Mouse (Mus musculus): ENCODE data around the gene Tnpo3. TPM values are rescaled to one million over a fixed set of nuclear protein-coding genes. Genes with fewer than 3 reads are reported as not detected.

Tnpo3 gene
- polyA plus RNA-seq (2014; fragmentation: Nextera tagmentation; extraction: Ambion mirVana) = 97.5 and 105 TPM in 2 replicates

DNA sequence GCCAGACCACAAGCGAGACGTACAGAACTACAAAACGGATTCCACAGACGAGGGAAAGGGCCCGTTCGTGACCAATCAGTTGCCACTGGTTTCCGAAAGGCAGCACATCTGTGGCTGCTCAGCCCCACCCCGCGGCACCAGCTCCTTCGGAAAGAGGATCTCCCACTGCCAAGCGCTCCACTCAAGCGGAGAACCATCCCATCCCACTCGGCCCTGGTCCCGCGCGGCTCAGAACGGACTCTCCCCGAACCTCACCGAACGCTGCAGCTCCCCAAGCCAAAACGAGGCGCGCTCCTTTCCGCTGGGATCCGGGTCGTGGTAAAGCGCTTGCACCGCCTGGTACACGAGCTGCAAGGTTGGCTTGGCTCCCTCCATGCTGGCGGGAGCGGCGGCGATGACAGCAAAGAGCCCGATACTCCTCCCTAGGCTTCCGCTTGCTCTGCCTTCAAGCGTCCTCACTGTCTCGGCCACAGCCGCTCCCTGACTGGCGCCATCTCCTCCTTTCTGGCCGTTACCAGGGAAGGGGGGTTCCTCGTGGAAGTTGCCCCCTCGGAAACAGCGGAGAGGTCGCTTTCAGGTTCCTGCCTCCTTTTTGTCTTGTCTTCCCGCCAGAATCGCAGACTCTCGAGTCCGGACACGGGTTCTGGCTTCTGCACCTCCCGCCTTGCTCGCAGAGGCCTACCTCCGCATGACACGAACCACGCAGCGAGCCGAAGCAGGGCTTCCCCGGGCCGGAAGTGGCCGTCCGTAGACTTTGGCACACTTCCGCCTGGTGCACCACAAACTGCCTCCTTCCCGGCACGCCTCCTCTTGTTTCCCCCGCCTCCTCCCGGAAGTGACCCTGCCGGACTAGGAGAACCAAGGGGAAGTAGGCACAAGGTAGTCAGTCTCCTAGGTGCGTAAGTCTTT lies at the start of gene Tnpo3:
Tnpo3 (minus strand) TSS at position 777 of the 909 bp plus-strand sequence.
- Histone ChIP-seq H3K4me2 (ENCODE audit: low read length) (peak within 1 kb of the TSS; percentile 80), H3K27ac (ENCODE audit: low read depth, low read length) (peak within 1 kb of the TSS; percentile 80), H3K27me3 (replicated peaks; ENCODE audit: control insufficient read depth, insufficient read depth, low read length) (no peaks in the 10 kb centered on the region; the same call in 1 of the 2 replicates), H3K4me3 (ENCODE audit: low read depth, low read length) (peak within 1 kb of the TSS; percentile 96), H3K9me3 (replicated peaks; ENCODE audit: control insufficient read depth, low read length) (no peaks in the 10 kb centered on the region), H3K4me1 (ENCODE audit: control insufficient read depth, insufficient read depth, low read length) (peaks cover 10% of the 10 kb centered on the region), H3K9ac (ENCODE audit: low read length) (peak within 1 kb of the TSS; percentile 94), H3K36me3 (ENCODE audit: control insufficient read depth, insufficient read depth, low read length) (no peaks in the 10 kb centered on the region)
- WGBS = under 1% methylated on average over 66 of the region's 67 CpGs
- DNase-seq (ENCODE audit: low spot score) = peak; percentile 96
- ATAC-seq = peak; percentile 98

DNA sequence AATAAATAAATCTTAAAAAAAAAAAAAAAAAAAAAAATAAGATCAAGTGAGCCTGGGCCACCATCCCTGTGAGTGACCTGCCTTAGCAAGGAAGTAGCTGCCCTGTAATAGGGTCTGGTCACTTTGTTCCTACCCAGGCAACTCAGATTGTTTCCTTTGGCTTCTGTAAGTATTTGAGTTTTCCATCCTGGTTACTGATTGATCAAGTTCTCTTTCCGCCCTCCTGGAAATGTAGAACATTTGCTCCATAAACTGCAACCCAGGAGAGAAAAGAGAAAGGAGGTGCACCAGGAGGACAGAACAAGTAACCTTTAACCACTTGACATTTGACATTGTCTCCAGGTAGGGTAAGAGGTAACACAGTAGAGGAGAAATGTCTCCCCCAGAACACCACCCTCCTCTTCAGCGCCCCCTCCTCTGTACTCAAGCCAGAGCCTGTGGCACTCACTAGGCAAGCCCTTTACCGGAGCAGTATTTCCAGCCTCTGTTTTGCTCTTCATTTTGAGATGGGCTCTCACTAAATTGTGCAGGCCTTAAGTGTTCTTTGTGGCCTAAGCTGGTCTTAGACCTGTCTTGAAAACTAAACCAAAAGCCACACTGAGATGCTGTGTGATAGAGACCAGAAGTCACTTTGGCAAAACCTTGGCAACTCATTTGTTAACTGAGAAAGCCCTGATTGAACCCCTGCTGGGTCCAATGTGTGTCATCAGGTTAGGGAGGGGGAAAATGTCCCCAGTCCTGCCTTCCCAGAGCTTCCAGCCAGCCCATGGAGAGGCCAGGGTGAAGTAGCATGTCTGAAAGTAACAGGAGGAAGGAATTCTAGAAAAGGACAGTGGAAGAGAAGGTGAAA lies 49.2 kb upstream of the Tnpo3 start:
- no peaks in the 10 kb centered on the region for H3K4me1 ChIP-seq (ENCODE audit: control insufficient read depth, insufficient read depth, low read length)
- no peak overlapping the region for H3K27ac ChIP-seq (ENCODE audit: low read depth, low read length)
- no peak overlapping the region for H3K9ac ChIP-seq (ENCODE audit: low read length)
- 91% methylated on average over 3 of the region's 3 CpGs for WGBS
- H3K4me3 ChIP-seq (ENCODE audit: low read depth, low read length) = no peak overlapping the region
- DNase-seq (ENCODE audit: low spot score) (no peak), ATAC-seq (no peak)
- H3K4me2 ChIP-seq (ENCODE audit: low read length) = no peak overlapping the region
- H3K9me3 ChIP-seq (replicated peaks; ENCODE audit: control insufficient read depth, low read length) = no peaks in the 10 kb centered on the region
- H3K27me3 ChIP-seq (replicated peaks; ENCODE audit: control insufficient read depth, insufficient read depth, low read length) = no peaks in the 10 kb centered on the region
- no peaks in the 10 kb centered on the region for H3K36me3 ChIP-seq (ENCODE audit: control insufficient read depth, insufficient read depth, low read length)

- Histone ChIP-seq H3K4me3 (ENCODE audit: low read depth, low read length) (no peak overlapping the region), H3K4me1 (ENCODE audit: control insufficient read depth, insufficient read depth, low read length) (no peaks in the 10 kb centered on the region), H3K27ac (ENCODE audit: low read depth, low read length) (no peak overlapping the region), H3K36me3 (ENCODE audit: control insufficient read depth, insufficient read depth, low read length) (no peaks in the 10 kb centered on the region), H3K27me3 (replicated peaks; ENCODE audit: control insufficient read depth, insufficient read depth, low read length) (no peaks in the 10 kb centered on the region), H3K4me2 (ENCODE audit: low read length) (no peak overlapping the region), H3K9ac (ENCODE audit: low read length) (no peak overlapping the region), H3K9me3 (replicated peaks; ENCODE audit: control insufficient read depth, low read length) (no peaks in the 10 kb centered on the region)
- DNase-seq (ENCODE audit: low spot score) (no peak), ATAC-seq (no peak)
These were observed 43.6 kb upstream of the Tnpo3 start for GRCm38 (mm10) chr6:29653271-29653670.

DNA sequence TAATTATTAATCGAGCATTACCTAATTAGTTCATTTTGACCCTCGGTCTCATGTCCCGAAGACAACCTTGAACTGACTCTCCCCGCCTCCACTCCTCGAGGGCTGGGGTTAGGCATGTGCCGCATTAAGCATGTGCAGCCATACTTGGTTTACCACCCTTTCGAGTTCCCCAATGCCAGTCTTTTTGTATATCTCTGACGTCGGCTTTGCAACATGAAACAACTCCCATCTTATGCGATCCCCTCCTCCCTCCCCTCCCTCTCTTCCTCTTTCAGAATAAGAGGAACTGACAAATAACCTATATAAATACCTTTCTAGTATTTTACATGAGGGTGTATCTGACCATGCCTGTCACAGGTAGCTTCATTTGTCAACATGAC lies 40.5 kb upstream of the Tnpo3 start:
- Histone ChIP-seq H3K4me1 (ENCODE audit: control insufficient read depth, insufficient read depth, low read length) (no peaks in the 10 kb centered on the region), H3K4me2 (ENCODE audit: low read length) (no peak overlapping the region), H3K4me3 (ENCODE audit: low read depth, low read length) (no peak overlapping the region), H3K36me3 (ENCODE audit: control insufficient read depth, insufficient read depth, low read length) (no peaks in the 10 kb centered on the region), H3K9ac (ENCODE audit: low read length) (no peak overlapping the region), H3K27ac (ENCODE audit: low read depth, low read length) (no peak overlapping the region), H3K9me3 (replicated peaks; ENCODE audit: control insufficient read depth, low read length) (no peaks in the 10 kb centered on the region), H3K27me3 (replicated peaks; ENCODE audit: control insufficient read depth, insufficient read depth, low read length) (no peaks in the 10 kb centered on the region)
- ATAC-seq (no peak), DNase-seq (ENCODE audit: low spot score) (no peak)
- 70% methylated on average over 10 of the region's 10 CpGs for WGBS

GRCm38 (mm10) chr6:29649494-29650169 lies 39.9 kb upstream of the Tnpo3 start:
- DNase-seq (ENCODE audit: low spot score) (peak; percentile 93), ATAC-seq (peak; percentile 65; the same call in 1 of the 2 replicates)
- 31% methylated on average over 14 of the region's 14 CpGs for WGBS
- H3K9me3 ChIP-seq (replicated peaks; ENCODE audit: control insufficient read depth, low read length) = no peaks in the 10 kb centered on the region
- no peaks in the 10 kb centered on the region for H3K27me3 ChIP-seq (replicated peaks; ENCODE audit: control insufficient read depth, insufficient read depth, low read length)
- H3K4me2 ChIP-seq (ENCODE audit: low read length) = no peak overlapping the region
- H3K4me1 ChIP-seq (ENCODE audit: control insufficient read depth, insufficient read depth, low read length) = no peaks in the 10 kb centered on the region
- no peak overlapping the region for H3K9ac ChIP-seq (ENCODE audit: low read length)
- H3K4me3 ChIP-seq (ENCODE audit: low read depth, low read length) = no peak overlapping the region
- no peaks in the 10 kb centered on the region for H3K36me3 ChIP-seq (ENCODE audit: control insufficient read depth, insufficient read depth, low read length)
- no peak overlapping the region for H3K27ac ChIP-seq (ENCODE audit: low read depth, low read length)

DNA sequence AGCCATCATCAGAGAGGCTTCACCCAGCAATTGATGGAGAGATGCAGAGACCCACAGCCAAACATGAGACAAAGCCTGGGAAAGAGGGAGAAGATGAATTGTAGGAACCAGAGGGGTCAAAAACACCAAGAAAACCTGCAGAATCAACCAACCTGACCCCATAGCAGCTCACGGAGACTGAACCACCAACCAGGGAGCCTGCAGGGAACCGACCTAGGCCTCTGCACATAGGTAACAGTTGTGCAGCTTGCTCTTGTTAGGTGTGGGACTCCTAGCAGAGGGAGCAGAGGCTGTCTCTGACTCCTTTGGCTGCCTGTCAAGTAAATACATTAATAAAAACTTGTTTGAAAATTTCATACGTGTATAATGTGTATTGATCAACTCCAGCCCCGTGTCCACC lies 32.1 kb upstream of the Tnpo3 start:
- no peak for ATAC-seq
- no peaks in the 10 kb centered on the region for H3K4me1 ChIP-seq (ENCODE audit: control insufficient read depth, insufficient read depth, low read length)
- H3K27ac ChIP-seq (ENCODE audit: low read depth, low read length) = no peak overlapping the region
- H3K4me2 ChIP-seq (ENCODE audit: low read length) = no peak overlapping the region
- no peaks in the 10 kb centered on the region; the same call in 1 of the 2 replicates for H3K9me3 ChIP-seq (replicated peaks; ENCODE audit: control insufficient read depth, low read length)
- 0 out of 2 replicates have a peak, but pooled peaks cover 3% of the 10 kb centered on the region for H3K27me3 ChIP-seq (replicated peaks; ENCODE audit: control insufficient read depth, insufficient read depth, low read length)
- no peak overlapping the region for H3K4me3 ChIP-seq (ENCODE audit: low read depth, low read length)
- H3K36me3 ChIP-seq (ENCODE audit: control insufficient read depth, insufficient read depth, low read length) = no peaks in the 10 kb centered on the region
- no peak for DNase-seq (ENCODE audit: low spot score)
- H3K9ac ChIP-seq (ENCODE audit: low read length) = no peak overlapping the region
- WGBS = 92% methylated on average over 4 of the region's 4 CpGs

DNA sequence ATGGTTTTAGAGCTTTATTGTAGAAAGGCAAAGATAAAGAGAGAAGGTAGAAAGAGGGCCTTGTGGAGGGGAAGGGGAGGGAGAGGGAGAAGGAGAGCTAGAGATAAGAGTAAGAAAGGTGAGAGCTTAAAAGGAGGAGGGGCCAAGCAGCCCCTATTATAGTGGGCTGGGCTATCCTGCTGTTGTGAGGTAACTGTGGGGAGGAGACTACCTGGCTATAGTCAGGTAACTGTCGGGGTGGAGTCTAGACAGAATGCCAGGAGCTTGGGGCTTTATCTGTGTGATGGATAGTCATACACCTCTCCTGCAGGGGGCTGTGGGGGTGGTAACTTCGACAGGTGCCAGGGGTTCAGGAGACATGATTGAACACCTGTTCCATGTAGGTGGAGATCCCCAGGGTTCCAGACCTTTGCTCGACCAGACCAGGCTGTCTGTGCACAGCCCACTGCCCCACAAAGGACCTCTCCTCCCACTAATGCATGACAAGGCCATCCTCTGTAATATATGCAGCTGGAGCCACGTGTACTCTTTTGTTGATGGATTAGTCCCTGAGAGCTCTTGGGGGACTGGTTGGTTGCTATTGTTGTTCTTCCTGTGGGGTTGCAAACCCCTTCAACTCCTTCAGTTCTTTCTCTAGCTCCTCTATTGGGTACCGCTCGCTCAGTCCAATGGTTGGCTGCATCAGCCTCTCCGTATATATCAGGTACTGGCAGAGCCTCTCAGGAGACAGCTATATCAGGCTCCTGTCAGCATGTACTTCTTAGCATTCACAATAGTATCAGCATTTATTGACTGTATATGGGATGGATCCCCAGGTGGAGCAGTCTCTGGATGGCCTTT lies 30.1 kb upstream of the Tnpo3 start:
- Histone ChIP-seq H3K9ac (ENCODE audit: low read length) (no peak overlapping the region), H3K36me3 (ENCODE audit: control insufficient read depth, insufficient read depth, low read length) (no peaks in the 10 kb centered on the region), H3K4me1 (ENCODE audit: control insufficient read depth, insufficient read depth, low read length) (no peaks in the 10 kb centered on the region), H3K9me3 (replicated peaks; ENCODE audit: control insufficient read depth, low read length) (no peaks in the 10 kb centered on the region; the same call in 1 of the 2 replicates), H3K27ac (ENCODE audit: low read depth, low read length) (no peak overlapping the region), H3K27me3 (replicated peaks; ENCODE audit: control insufficient read depth, insufficient read depth, low read length) (0 out of 2 replicates have a peak, but pooled peaks cover 3% of the 10 kb centered on the region), H3K4me2 (ENCODE audit: low read length) (no peak overlapping the region), H3K4me3 (ENCODE audit: low read depth, low read length) (no peak overlapping the region)
- DNase-seq (ENCODE audit: low spot score) (no peak), ATAC-seq (no peak)
- 7% methylated on average over 7 of the region's 7 CpGs for WGBS

Measured in forebrain, embryonic 14.5 days (tissue).